Mouse (Mus musculus) ES-E14 (cell line): ENCODE data around the gene Sik3.

ENCODE experiments used
- MAFK ChIP-seq: IDR thresholded peaks from 2 replicates; pipeline ENCODE4 v1.6.1; 2014; ENCODE audit warnings: mild to moderate bottlenecking, low read depth, low read length, inconsistent platforms; ENCODE audit not compliant: insufficient read depth
- ZC3H11A ChIP-seq: IDR thresholded peaks from 2 replicates; pipeline ENCODE4 v1.6.1; 2012; ENCODE audit warnings: low read depth, mild to moderate bottlenecking, inconsistent platforms, low read length, borderline replicate concordance
- ZNF384 ChIP-seq: IDR thresholded peaks from 2 replicates; pipeline ENCODE4 v1.6.1; 2012; ENCODE audit warnings: low read depth, low read length, inconsistent platforms

- TF ChIP-seq ZC3H11A (no peak), MAFK (no peak), ZNF384 (no peak)
Observed at GRCm38 (mm10) chr9:46192642-46193041, 180.0 kb downstream of the Sik3 start.
